Mouse (Mus musculus) heart, adult 11 months (tissue): ENCODE data around the gene Ggn.
"Not testable (repeated sequence)": the region's sequence is repeated elsewhere in the genome, so short reads cannot be mapped to it uniquely, and the experiment has no call there.

Source experiments
- DNase-seq: peaks from one replicate; pipeline ENCODE4 v3.0.0; 2022

Ggn gene

GRCm38 (mm10) chr7:29162294-29162693 lies 7.7 kb upstream of the Ggn start:
- no peak for DNase-seq

- DNase-seq, result no peak
These were observed 7.1 kb upstream of the Ggn start for GRCm38 (mm10) chr7:29162750-29163525.

GRCm38 (mm10) chr7:29167656-29168055 lies 2.4 kb upstream of the Ggn start:
- no peak for DNase-seq

- DNase-seq, result no peak
These were observed 1.8 kb upstream of the Ggn start for GRCm38 (mm10) chr7:29168121-29168695.

GRCm38 (mm10) chr7:29168791-29169230 lies 1.2 kb upstream of the Ggn start:
- DNase-seq, result peak; percentile 94

- peak; percentile 99 for DNase-seq
These were observed 562 bp upstream of the Ggn start for GRCm38 (mm10) chr7:29169231-29170065.

GRCm38 (mm10) chr7:29170755-29171561 lies 948 bp downstream of the Ggn start:
- peak; percentile 94 for DNase-seq

- no peak for DNase-seq
These were observed 1.6 kb downstream of the Ggn start for GRCm38 (mm10) chr7:29171562-29172097.

- no peak for DNase-seq
These were observed 2.5 kb downstream of the Ggn start for GRCm38 (mm10) chr7:29172390-29173016.

GRCm38 (mm10) chr7:29178106-29178505 lies 8.1 kb downstream of the Ggn start:
- no peak for DNase-seq

GRCm38 (mm10) chr7:29179323-29179722 lies 9.3 kb downstream of the Ggn start:
- DNase-seq, result peak; percentile 92

- DNase-seq, result peak; percentile 100
These were observed 10.3 kb downstream of the Ggn start, which contains the start of gene Psmd8 for GRCm38 (mm10) chr7:29180077-29180853. Gene Psmd8, minus strand, starts transcription at chr7:29180701.

GRCm38 (mm10) chr7:29180854-29181236 lies 10.8 kb downstream of the Ggn start:
- DNase-seq, result peak; percentile 87

GRCm38 (mm10) chr7:29181323-29181722 lies 11.3 kb downstream of the Ggn start:
- peak; percentile 89 for DNase-seq

GRCm38 (mm10) chr7:29194230-29194629 lies 24.2 kb downstream of the Ggn start:
- not testable (repeated sequence) for DNase-seq

GRCm38 (mm10) chr7:29202577-29202976 lies 32.6 kb downstream of the Ggn start:
- DNase-seq, result no peak

- DNase-seq, result not testable (repeated sequence)
These were observed 41.0 kb downstream of the Ggn start for GRCm38 (mm10) chr7:29211013-29211412.

- DNase-seq, result peak; percentile 99
These were observed 41.6 kb downstream of the Ggn start for GRCm38 (mm10) chr7:29211415-29212198.

- DNase-seq, result peak; percentile 94
These were observed 42.3 kb downstream of the Ggn start for GRCm38 (mm10) chr7:29212199-29212765.
